Mouse (Mus musculus) E14TG2a.4 (cell line): ENCODE measurements around the gene Slc13a4.

Source experiments
- CTCF ChIP-seq: conservative IDR thresholded peaks from 2 replicates; pipeline ENCODE4 v1.5.1; 2014; ENCODE audit warnings: low read length
- NANOG ChIP-seq: IDR thresholded peaks from 2 replicates; pipeline ENCODE4 v1.6.1; 2014; ENCODE audit warnings: borderline replicate concordance, low read length, mixed read lengths
- POU5F1 ChIP-seq: IDR thresholded peaks from 2 replicates; pipeline ENCODE4 v1.6.1; 2014; ENCODE audit warnings: low read length, borderline replicate concordance

DNA sequence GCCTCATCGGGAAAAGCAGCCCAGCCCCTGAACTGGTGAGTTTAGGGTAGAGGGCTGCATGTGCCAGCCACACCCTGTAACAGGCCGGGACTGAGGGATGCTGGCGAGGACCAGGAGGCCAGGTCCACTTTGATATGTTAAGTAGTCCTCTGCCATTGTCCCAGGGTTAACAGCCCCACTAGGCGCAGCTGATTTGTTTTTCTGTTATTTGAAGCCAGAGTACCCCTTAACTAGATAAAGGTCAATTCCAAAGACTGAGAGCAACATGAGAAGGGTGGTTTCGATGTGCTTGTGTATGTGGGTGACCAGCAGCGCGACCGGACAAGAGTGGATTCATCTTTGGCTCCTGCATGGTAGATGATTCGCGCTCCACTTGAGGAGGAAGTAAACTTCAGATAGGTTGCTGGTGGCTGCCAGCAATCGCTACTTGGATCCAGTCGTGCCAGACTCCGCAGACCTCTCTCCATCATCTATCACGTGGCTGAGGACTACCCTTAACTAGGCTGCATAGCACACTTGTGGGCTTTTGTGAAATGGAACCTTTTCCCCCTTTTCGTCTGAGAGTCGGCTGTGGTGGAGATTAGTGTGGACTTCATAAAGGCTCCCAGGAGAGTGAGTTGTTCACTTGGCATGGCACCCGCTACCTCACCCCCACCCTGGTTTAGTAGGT is 56.0 kb downstream of the Slc13a4 start:
- TF ChIP-seq CTCF = no peak
- TF ChIP-seq NANOG = no peak
- no peak for TF ChIP-seq POU5F1
